Mouse (Mus musculus): ENCODE data around the gene Sprn. TPM values are rescaled to one million over a fixed set of nuclear protein-coding genes. Genes with fewer than 3 reads are reported as not detected.

The Sprn gene
- polyA plus RNA-seq, 1 experiment from 2014 or later = 15.7 TPM

DNA sequence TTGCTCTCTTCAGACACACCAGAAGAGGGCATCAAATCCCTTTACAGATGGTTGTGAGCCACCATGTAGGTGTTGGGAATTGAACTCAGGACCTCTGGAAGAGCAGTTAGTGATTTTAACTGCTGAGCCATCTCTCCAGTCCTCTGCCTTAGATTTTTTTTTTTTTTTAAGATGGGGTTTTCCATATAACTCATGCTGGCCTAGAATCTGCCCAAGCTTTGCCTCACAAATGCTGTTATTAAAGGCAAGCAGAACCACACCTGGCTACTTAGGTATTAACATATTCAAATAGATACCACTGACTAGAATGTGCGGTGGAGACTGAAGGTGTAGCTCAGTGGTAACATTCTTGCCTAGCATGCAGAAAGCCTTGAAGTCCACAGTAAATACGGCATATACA lies 34.2 kb downstream of the Sprn start:
- Histone ChIP-seq H3K27ac (replicated peaks) (no peak overlapping the region), H3K4me2 (replicated peaks) (no peak overlapping the region), H3K36me3 (no peaks in the 10 kb centered on the region), H3K4me1 (peaks cover 15% of the 10 kb centered on the region), H3K4me3 (no peak overlapping the region), H3K9ac (replicated peaks) (no peak overlapping the region), H3K27me3 (no peaks in the 10 kb centered on the region), H3K9me3 (no peaks in the 10 kb centered on the region)
- WGBS = 92% methylated on average over 2 of the region's 2 CpGs
- no peak for ATAC-seq (replicated peaks)

DNA sequence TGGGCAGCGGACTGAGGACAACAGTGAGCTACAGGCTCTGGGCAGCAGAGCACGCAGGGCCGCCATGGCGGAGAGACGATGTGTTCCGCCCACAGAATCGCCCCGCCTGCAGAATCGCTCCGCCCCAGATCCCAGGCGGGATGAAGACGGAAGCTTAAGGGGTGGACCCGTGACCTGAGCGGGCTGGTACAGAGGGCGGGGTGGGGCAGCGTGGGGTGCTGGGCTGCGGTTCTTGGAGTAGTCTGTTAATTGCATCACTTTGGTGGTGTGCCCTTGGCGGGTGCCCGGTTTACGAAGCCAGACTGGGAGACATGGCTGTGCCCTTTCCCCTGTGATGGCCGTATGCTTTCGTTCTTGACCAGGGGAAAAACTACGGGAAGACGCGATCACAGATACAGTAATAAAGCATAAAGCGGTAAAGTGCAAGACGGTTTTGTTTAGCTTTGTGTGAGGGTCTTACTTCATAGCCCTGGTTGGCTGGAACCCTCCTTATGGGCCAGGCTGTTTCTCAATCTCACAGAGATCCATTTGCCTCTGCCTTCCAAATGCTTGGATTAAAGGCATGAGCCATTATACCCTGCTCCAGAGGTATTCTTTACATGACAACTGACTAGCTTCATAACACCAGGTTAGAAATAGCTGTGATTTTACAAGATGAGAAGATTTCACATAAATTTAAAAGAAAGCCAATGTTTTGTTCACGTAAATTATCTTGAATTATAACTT lies 38.2 kb downstream of the Sprn start, which contains the start of gene Echs1:
Gene Echs1 (minus strand): TSS at position 148 of the 726 bp plus-strand sequence.
- H3K4me2 ChIP-seq (replicated peaks) = peak within 1 kb of the TSS; percentile 93
- H3K9ac ChIP-seq (replicated peaks) = peak within 1 kb of the TSS; percentile 92
- peak; percentile 95 for ATAC-seq (replicated peaks)
- no peaks in the 10 kb centered on the region for H3K9me3 ChIP-seq
- WGBS = 3% methylated on average over 28 of the region's 28 CpGs
- peaks cover 13% of the 10 kb centered on the region for H3K36me3 ChIP-seq
- H3K4me1 ChIP-seq = peaks cover 12% of the 10 kb centered on the region
- no peaks in the 10 kb centered on the region for H3K27me3 ChIP-seq
- peak within 1 kb of the TSS; percentile 91 for H3K4me3 ChIP-seq
- peak within 1 kb of the TSS; percentile 82 for H3K27ac ChIP-seq (replicated peaks)

DNA sequence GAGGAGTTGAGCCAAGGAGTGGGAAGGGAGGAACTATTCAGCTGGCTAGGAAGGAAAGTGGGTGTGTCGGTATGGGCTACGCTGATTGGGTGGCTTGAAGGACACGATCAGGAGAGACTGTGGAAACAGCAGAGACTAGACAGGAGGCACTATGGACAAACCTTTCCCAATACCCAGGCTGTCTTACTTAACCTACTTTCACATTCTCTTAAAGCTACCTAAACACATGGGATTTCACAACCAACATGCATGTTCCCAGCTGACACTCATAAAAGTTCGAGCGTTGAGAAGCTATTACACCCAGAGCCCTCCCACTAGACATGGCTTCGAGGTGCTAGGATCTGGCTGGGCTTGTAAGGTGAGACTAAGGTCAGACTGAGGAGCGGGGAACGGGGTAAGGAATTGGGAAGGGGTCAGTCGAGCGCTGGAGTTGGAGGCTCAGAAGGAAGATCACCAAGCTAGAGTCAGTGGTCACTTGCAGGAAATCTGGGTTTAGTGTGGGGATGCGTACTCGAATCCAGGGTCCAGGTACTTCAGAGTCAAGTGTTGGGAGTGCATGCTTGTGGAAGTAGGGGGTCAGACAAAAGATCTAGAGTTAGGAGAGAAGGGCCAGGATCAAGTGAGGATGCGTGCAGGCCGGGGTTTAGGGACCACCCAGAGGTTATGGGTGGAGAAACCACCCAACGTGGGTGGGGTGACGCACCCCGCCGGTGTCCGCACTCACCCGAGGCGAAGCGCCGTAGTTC lies 38.9 kb downstream of the Sprn start, which contains the start of gene Paox:
Gene Paox (plus strand): TSS at position 217 of the 746 bp plus-strand sequence.
- H3K36me3 ChIP-seq = peaks cover 19% of the 10 kb centered on the region
- H3K4me2 ChIP-seq (replicated peaks) = peak within 1 kb of the TSS; percentile 93
- H3K27me3 ChIP-seq = no peaks in the 10 kb centered on the region
- H3K4me1 ChIP-seq = peaks cover 12% of the 10 kb centered on the region
- WGBS = 3% methylated on average over 23 of the region's 23 CpGs
- peak within 1 kb of the TSS; percentile 92 for H3K9ac ChIP-seq (replicated peaks)
- H3K27ac ChIP-seq (replicated peaks) = peak within 1 kb of the TSS; percentile 82
- peak within 1 kb of the TSS; percentile 91 for H3K4me3 ChIP-seq
- no peaks in the 10 kb centered on the region for H3K9me3 ChIP-seq
- peak; percentile 76 for ATAC-seq (replicated peaks)

DNA sequence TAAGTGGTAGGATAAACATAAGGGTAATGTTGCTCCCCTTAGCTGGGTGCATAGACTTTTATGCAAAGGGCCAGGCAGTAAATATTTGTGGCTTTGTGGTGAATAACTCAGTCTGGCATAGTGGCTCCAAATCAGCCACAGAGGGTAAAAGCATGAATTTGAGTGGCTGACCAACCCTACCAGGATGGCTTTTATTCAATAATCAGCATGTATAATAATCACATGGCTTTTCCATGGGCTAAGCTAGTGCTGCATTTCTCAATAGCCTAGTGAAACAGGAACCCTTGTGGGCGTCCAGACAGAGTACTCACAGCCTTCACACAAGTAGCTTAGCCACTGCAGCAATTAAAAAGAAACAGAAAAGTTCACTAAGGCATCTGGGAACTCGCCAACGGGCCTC lies 42.7 kb downstream of the Sprn start:
- ATAC-seq (replicated peaks) = no peak
- no peak overlapping the region for H3K9ac ChIP-seq (replicated peaks)
- H3K4me1 ChIP-seq = peaks cover 9% of the 10 kb centered on the region
- no peak overlapping the region for H3K4me2 ChIP-seq (replicated peaks)
- peaks cover 46% of the 10 kb centered on the region for H3K36me3 ChIP-seq
- H3K4me3 ChIP-seq = no peak overlapping the region
- WGBS = 60% methylated on average over 3 of the region's 3 CpGs
- no peaks in the 10 kb centered on the region for H3K27me3 ChIP-seq
- no peaks in the 10 kb centered on the region for H3K9me3 ChIP-seq
- H3K27ac ChIP-seq (replicated peaks) = no peak overlapping the region

DNA sequence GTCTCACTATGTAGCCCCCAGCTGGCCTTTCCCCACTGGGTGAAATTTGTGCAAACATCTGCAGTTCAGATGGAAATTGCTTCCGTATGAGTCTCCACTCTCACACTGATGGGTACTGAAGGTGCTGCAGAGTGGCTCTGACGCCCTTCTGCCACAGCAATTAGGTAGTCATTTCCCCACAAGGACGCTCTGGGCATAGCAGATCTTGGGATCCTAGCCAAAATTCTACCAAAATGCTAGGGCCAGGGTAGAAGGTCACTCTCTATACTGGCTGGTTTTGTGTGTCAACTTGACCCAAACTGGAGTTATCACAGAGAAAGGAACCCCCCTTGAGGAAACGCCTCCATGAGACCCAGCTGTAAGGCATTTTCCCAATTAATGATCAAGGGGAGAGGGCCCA lies 50.7 kb downstream of the Sprn start:
- Histone ChIP-seq H3K9ac (replicated peaks) (no peak overlapping the region), H3K27ac (replicated peaks) (no peak overlapping the region), H3K9me3 (no peaks in the 10 kb centered on the region), H3K36me3 (peaks cover 24% of the 10 kb centered on the region), H3K4me1 (peaks cover 9% of the 10 kb centered on the region), H3K4me3 (no peak overlapping the region), H3K27me3 (no peaks in the 10 kb centered on the region), H3K4me2 (replicated peaks) (no peak overlapping the region)
- no peak for ATAC-seq (replicated peaks)
- 83% methylated on average over 4 of the region's 4 CpGs for WGBS

DNA sequence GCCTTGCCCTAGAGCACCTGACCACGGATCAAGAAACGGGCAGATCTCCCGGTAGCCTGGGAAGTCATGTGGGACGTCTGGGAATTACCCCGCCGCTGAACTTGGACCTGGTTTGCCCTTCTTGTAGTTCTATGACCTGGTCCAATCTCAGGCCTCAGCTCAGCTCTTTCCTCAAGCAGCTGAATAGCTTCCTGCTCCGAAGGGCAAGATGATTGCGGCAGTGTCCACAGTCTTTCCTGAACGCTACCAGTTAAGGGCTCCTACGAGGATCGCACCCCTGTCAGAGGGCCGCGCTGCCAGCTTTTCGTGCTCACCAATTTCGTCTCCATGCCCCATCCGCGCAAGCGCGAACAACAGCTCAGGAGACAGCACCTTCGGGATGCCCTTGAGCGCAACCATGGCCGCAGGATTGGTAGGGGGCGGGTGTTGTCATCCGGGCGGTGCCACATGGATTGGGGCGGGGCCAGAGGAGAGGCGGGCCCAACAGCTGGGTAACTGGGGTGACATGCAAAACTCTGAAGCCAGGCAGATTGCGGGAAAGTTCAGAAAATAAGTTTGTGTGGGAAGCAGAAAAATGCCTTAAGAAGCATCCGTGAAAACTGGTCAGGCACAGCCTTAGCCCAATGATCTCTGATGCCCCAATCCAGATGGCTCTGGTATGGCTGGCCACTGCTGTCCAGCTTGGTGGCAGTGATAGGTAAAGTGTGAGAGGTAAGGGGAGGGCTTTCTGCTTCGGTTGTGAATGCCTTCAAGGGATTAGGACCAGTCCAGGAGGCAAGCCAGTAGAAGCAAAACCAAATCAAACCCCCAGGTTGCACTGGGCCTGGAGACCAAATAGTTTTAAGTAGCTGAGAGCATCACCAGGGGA lies 52.5 kb downstream of the Sprn start, which contains the start of gene Fuom:
Gene Fuom (minus strand): TSS at position 449 of the 868 bp plus-strand sequence.
- Histone ChIP-seq H3K27ac (replicated peaks) (no peak within 1 kb of the TSS), H3K4me3 (peak within 1 kb of the TSS; percentile 38), H3K9me3 (no peaks in the 10 kb centered on the region), H3K36me3 (peaks cover 13% of the 10 kb centered on the region; the same call in 1 of the 2 replicates), H3K9ac (replicated peaks) (peak within 1 kb of the TSS; percentile 47), H3K27me3 (no peaks in the 10 kb centered on the region), H3K4me1 (peaks cover 9% of the 10 kb centered on the region), H3K4me2 (replicated peaks) (peak within 1 kb of the TSS; percentile 67)
- 2% methylated on average over 30 of the region's 30 CpGs for WGBS
- ATAC-seq (replicated peaks) = peak; percentile 86

DNA sequence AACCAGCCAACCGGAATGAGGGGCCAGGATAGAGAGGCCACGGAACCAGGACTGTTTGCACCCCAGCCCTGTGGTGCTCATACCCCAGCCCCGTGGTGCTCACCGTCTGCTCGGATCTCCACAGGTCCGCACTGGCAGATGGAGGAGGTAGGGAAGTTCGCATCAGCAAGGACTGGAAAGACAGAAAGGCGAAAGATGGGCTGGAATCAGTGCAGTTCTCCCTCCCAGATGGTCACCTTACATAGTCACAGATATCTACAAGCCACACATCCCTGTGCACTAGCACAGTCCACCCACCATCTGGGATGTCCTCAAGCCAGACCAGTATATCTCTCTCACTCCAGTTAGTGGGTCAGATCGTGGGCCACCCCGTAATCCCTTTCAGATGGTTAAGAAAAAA lies 53.2 kb downstream of the Sprn start:
- peak overlapping the region; percentile 38 for H3K4me3 ChIP-seq
- 72% methylated on average over 10 of the region's 10 CpGs for WGBS
- peak overlapping the region; percentile 47 for H3K9ac ChIP-seq (replicated peaks)
- H3K27ac ChIP-seq (replicated peaks) = no peak overlapping the region
- no peak for ATAC-seq (replicated peaks)
- peak overlapping the region; percentile 67 for H3K4me2 ChIP-seq (replicated peaks)
- peaks cover 9% of the 10 kb centered on the region for H3K4me1 ChIP-seq
- no peaks in the 10 kb centered on the region for H3K27me3 ChIP-seq
- no peaks in the 10 kb centered on the region for H3K9me3 ChIP-seq
- peaks cover 9% of the 10 kb centered on the region; the same call in 1 of the 2 replicates for H3K36me3 ChIP-seq

Other genes with a start within 250 kb of the Sprn start
- not detected in 2 replicates for gene Utf1, start 211.1 kb downstream of the Sprn start, polyA plus RNA-seq (2015; fragmentation: Nextera tagmentation; extraction: Ambion mirVana)
- gene 6430531B16Rik, start 176.1 kb downstream of the Sprn start, polyA plus RNA-seq (2015; fragmentation: Nextera tagmentation; extraction: Ambion mirVana) = 0.64 and 0.99 TPM in 2 replicates
- gene Adam8, start 162.3 kb downstream of the Sprn start, polyA plus RNA-seq (2015; fragmentation: Nextera tagmentation; extraction: Ambion mirVana) = 3.1 and 3.9 TPM in 2 replicates
- 55.8 and 56.6 TPM in 2 replicates for gene Zfp511, start 118.5 kb downstream of the Sprn start, polyA plus RNA-seq (2015; fragmentation: Nextera tagmentation; extraction: Ambion mirVana)
- 69.0 and 69.2 TPM in 2 replicates for gene Tubgcp2, start 118.2 kb downstream of the Sprn start, polyA plus RNA-seq (2015; fragmentation: Nextera tagmentation; extraction: Ambion mirVana)
- gene Msx3, start 105.8 kb downstream of the Sprn start, polyA plus RNA-seq (2015; fragmentation: Nextera tagmentation; extraction: Ambion mirVana) = 0.73 TPM in 2 replicates
- 108 and 117 TPM in 2 replicates for gene Caly, start 72.3 kb downstream of the Sprn start, polyA plus RNA-seq (2015; fragmentation: Nextera tagmentation; extraction: Ambion mirVana)
- not detected in 2 replicates for gene Prap1, start 61.5 kb downstream of the Sprn start, polyA plus RNA-seq (2015; fragmentation: Nextera tagmentation; extraction: Ambion mirVana)
- 18.5 and 18.9 TPM in 2 replicates for gene Fuom, start 52.4 kb downstream of the Sprn start, polyA plus RNA-seq (2015; fragmentation: Nextera tagmentation; extraction: Ambion mirVana)
- 7.5 and 8.6 TPM in 2 replicates for gene Paox, start 39.1 kb downstream of the Sprn start, polyA plus RNA-seq (2015; fragmentation: Nextera tagmentation; extraction: Ambion mirVana)
- 112 and 120 TPM in 2 replicates for gene Echs1, start 38.4 kb downstream of the Sprn start, polyA plus RNA-seq (2015; fragmentation: Nextera tagmentation; extraction: Ambion mirVana)
- 35.1 and 36.7 TPM in 2 replicates for gene Mtg1, start 17.3 kb downstream of the Sprn start, polyA plus RNA-seq (2015; fragmentation: Nextera tagmentation; extraction: Ambion mirVana)
- gene Olfr522, start 9.9 kb upstream of the Sprn start, polyA plus RNA-seq (2015; fragmentation: Nextera tagmentation; extraction: Ambion mirVana) = not detected in 2 replicates
- gene Olfr523, start 18.3 kb upstream of the Sprn start, polyA plus RNA-seq (2015; fragmentation: Nextera tagmentation; extraction: Ambion mirVana) = not detected in 2 replicates
- gene Olfr524, start 51.1 kb upstream of the Sprn start, polyA plus RNA-seq (2015; fragmentation: Nextera tagmentation; extraction: Ambion mirVana) = not detected in 2 replicates
- not detected in 2 replicates for gene Cd163l1, start 63.4 kb upstream of the Sprn start, polyA plus RNA-seq (2015; fragmentation: Nextera tagmentation; extraction: Ambion mirVana)
- not detected in 2 replicates for gene 5830411N06Rik, start 92.4 kb upstream of the Sprn start, polyA plus RNA-seq (2015; fragmentation: Nextera tagmentation; extraction: Ambion mirVana)
- gene Olfr525, start 166.0 kb upstream of the Sprn start, polyA plus RNA-seq (2015; fragmentation: Nextera tagmentation; extraction: Ambion mirVana) = not detected in 2 replicates
- gene Olfr527, start 179.1 kb upstream of the Sprn start, polyA plus RNA-seq (2015; fragmentation: Nextera tagmentation; extraction: Ambion mirVana) = not detected in 2 replicates
- not detected in 2 replicates for gene Olfr60, start 206.8 kb upstream of the Sprn start, polyA plus RNA-seq (2015; fragmentation: Nextera tagmentation; extraction: Ambion mirVana)
- not detected in 2 replicates for gene Olfr530, start 221.5 kb upstream of the Sprn start, polyA plus RNA-seq (2015; fragmentation: Nextera tagmentation; extraction: Ambion mirVana)
- not detected in 2 replicates for gene Olfr531, start 248.0 kb upstream of the Sprn start, polyA plus RNA-seq (2015; fragmentation: Nextera tagmentation; extraction: Ambion mirVana)

All from forebrain, embryonic 15.5 days (tissue).